Mouse (Mus musculus): ENCODE results near the gene Pnpla2. TPM values are rescaled to one million over a fixed set of nuclear protein-coding genes. Genes with fewer than 3 reads are reported as not detected.

Gene Pnpla2
- polyA plus RNA-seq, 1 experiment from 2014 or later, result 14.6 TPM

DNA sequence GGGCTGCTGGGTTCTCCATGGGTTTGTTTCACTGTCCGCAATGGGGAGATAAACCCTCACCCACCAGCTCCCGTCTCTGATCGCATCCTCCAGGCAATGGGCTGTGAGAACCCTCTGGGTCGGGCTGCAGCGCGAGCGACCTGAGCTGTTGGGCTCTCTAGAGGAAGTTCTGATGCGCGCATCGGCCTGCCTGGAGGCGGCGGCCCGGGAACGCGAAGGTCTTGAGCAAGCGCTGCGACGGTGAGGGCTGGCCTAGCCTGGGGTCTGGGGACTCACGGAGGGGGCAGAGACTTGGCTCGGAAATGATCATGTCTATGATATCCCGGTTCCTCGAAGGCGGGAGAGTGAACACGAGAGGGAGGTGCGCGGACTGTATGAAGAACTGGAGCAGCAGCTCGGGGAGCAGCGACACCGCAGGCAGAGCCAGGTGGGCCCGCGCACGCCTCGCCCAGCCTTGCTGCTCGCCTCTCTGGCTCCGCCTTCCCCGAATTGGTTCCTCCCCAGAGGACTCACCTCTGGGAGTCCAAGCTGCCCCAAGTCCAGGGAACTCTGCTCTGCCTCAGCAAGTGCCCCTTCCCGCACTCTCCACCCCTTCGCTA is 9.7 kb downstream of the Pnpla2 start:
- Histone ChIP-seq H3K9ac (peak overlapping the region; percentile 43), H3K36me3 (peaks cover 6% of the 10 kb centered on the region; the same call in 1 of the 2 replicates), H3K4me1 (peaks cover 49% of the 10 kb centered on the region), H3K27me3 (peaks cover 65% of the 10 kb centered on the region), H3K4me3 (peak overlapping the region; percentile 20), H3K4me2 (replicated peaks) (peak overlapping the region; percentile 44), H3K9me3 (no peaks in the 10 kb centered on the region), H3K27ac (0 out of 2 replicates have a peak overlapping the region, but pooled peaks have one; percentile 47)
- 4% methylated on average over 33 of the region's 38 CpGs for WGBS
- ATAC-seq (ENCODE audit: insufficient number of reproducible peaks, insufficient read depth, low FRiP score, low TSS enrichment), result no peak

DNA sequence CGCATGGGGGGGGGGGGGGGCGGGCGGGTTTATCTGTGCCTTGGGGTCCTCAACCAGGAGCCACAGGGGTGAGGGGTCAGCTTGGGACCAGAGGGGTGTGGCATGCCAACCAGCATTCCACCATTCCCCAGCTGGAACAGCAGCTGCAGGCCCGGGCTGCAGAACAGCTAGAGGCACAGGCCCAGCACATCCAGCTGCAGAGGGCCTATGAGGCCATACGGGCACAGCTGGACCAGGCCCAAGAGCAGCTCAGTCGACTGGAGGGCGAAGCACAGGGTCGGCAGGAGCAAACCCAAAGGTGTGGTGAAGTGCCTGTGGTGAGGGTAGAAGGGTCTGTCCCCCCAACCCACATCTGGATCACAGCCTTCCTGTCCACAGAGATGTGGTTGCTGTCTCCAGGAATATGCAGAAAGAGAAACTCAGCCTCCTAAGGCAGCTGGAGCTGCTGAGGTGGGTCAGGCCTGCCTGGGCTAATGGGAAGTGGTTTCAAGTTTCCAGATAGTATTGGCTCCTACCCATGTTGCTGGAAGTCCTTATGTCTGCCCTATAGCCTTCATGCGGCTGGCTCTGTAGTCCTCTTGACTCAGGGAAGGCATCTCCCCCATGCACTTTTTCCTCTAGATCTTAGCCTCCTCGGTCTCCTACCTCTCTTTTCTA is 10.5 kb downstream of the Pnpla2 start:
- 28% methylated on average over 10 of the region's 10 CpGs for WGBS
- Histone ChIP-seq H3K4me1 (peaks cover 54% of the 10 kb centered on the region), H3K36me3 (peaks cover 14% of the 10 kb centered on the region), H3K9ac (no peak overlapping the region), H3K27me3 (peaks cover 57% of the 10 kb centered on the region), H3K27ac (0 out of 2 replicates have a peak overlapping the region, but pooled peaks have one; percentile 47), H3K9me3 (no peaks in the 10 kb centered on the region), H3K4me3 (peak overlapping the region; percentile 20), H3K4me2 (replicated peaks) (peak overlapping the region; percentile 44)
- ATAC-seq (ENCODE audit: insufficient number of reproducible peaks, insufficient read depth, low FRiP score, low TSS enrichment), result no peak

DNA sequence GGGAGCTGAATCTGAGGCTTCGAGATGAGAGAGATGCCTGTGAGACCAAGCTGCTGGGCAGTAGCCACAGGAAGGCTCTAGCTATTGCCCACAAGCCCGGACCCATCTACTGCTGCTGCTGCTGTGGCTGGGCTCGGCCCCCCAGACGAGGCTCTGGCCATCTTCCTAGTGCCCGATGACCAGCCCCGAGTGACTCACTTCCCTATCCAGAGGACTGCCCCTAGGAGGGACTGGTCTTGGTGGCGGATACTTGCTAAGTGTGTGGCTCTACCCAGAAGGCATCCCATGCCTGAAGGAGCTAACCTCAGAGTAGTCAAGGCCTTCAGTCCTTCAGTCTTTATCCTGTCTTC is 11.0 kb downstream of the Pnpla2 start:
- H3K4me3 ChIP-seq, result no peak overlapping the region
- 74% methylated on average over 7 of the region's 7 CpGs for WGBS
- no peak overlapping the region for H3K27ac ChIP-seq
- peaks cover 19% of the 10 kb centered on the region for H3K36me3 ChIP-seq
- H3K4me2 ChIP-seq (replicated peaks), result no peak overlapping the region
- H3K27me3 ChIP-seq, result peaks cover 52% of the 10 kb centered on the region
- ATAC-seq (ENCODE audit: insufficient number of reproducible peaks, insufficient read depth, low FRiP score, low TSS enrichment), result no peak
- H3K9ac ChIP-seq, result no peak overlapping the region
- peaks cover 54% of the 10 kb centered on the region for H3K4me1 ChIP-seq
- no peaks in the 10 kb centered on the region for H3K9me3 ChIP-seq

DNA sequence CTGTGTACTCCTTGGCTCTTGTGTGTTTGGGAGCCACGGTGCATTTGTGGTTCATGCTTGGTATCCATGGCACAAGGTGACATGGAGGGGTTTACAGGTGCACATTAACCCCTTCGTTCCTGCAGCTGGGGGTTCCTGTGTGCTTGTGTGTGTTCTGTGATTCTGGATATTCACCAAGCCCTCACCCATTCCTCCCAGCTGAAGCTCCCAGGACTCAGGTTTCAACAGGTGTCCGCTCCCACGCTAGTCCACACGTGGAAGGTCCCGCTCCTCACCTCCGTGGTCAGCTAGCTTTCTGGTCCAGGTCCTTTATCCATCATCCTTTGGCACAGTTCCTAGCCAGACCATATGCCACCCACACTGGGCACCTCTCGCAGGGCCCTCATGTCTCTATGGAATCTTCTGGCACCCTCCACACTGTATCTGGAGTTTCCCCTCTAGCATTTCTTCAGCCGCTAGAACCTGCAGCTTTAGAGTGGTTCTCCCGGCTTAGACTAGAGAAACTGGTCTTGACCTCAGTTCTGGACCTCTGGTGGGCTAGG is 11.7 kb downstream of the Pnpla2 start:
- WGBS, result 61% methylated on average over 10 of the region's 10 CpGs
- peaks cover 45% of the 10 kb centered on the region for H3K27me3 ChIP-seq

DNA sequence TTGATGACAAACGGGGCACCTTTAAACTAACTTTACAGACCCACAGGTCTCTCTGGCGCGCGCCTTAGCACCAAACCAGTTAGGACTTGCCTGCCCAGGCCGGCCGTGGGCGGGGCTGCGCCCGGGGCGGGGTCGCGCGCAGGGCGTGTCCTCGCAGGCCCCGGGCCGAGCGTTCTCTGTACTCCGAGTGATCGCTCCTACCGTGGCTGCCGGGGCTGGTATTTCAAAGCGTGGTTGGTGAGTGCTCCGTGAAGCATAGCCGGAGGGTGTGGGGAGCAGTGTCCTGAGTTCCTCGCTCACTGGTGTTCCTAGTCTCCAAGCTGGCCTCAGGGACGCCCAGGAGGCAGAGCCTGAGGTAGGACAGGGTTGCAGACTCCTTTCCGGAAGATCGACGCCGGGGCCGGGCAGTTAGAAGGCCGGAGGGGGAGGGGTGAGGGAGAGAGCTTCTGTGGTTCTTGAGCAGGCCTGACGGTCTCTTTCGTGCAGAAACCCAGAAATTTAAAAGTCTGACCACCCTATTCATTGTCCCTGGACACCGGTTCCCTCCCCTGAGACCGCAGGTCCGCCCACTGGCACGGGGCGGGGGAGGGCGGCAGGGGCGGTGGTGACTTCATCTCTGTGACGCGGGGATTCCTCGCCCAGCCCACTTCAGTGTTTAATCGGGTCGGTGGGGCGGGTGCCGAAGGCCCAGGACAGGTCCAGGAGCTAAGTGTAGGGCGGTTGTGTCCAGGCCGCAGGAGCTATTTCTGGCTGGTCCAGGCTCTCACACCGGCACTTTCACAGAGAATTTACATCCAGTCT is 12.4 kb downstream of the Pnpla2 start, which contains the start of gene Cd151:
Cd151 (plus strand) TSS at position 163 of the 801 bp plus-strand sequence.
- peak within 1 kb of the TSS; percentile 75 for H3K4me3 ChIP-seq
- peak within 1 kb of the TSS; percentile 82 for H3K27ac ChIP-seq
- peak within 1 kb of the TSS; percentile 66 for H3K4me2 ChIP-seq (replicated peaks)
- no peaks in the 10 kb centered on the region for H3K9me3 ChIP-seq
- 1% methylated on average over 52 of the region's 52 CpGs for WGBS
- peak within 1 kb of the TSS; percentile 77 for H3K9ac ChIP-seq
- peak; percentile 70 for ATAC-seq (ENCODE audit: insufficient number of reproducible peaks, insufficient read depth, low FRiP score, low TSS enrichment)
- H3K27me3 ChIP-seq, result peaks cover 37% of the 10 kb centered on the region
- H3K36me3 ChIP-seq, result peaks cover 31% of the 10 kb centered on the region
- H3K4me1 ChIP-seq, result peaks cover 43% of the 10 kb centered on the region

More for the DNA sequence above, 11.7 kb downstream of the Pnpla2 start:
- Histone ChIP-seq H3K27ac (peak overlapping the region; percentile 82; the same call in 1 of the 2 replicates), H3K36me3 (peaks cover 25% of the 10 kb centered on the region), H3K4me3 (peak overlapping the region; percentile 75), H3K9ac (peak overlapping the region; percentile 77), H3K4me2 (replicated peaks) (peak overlapping the region; percentile 66), H3K4me1 (peaks cover 50% of the 10 kb centered on the region), H3K9me3 (no peaks in the 10 kb centered on the region)
- ATAC-seq (ENCODE audit: insufficient number of reproducible peaks, insufficient read depth, low FRiP score, low TSS enrichment), result no peak

DNA sequence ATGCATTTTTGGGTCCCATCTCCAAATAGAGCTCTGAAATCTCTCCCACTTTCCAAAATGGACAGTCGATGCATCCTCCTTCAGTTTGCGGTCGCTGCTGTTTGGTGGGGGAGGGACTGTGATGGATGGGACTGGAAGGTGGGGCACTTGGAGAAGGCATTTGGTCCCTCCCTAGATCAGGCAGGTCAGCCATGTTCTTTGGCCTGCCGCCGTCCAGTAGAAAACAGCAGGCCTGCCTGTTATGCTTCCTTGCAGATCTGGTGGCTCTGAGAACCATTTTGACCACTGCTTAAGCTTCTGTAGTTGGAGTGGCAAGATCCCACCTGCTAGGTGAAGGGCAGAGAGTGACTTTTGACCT is 13.1 kb downstream of the Pnpla2 start:
- H3K27me3 ChIP-seq, result peaks cover 30% of the 10 kb centered on the region
- peaks cover 36% of the 10 kb centered on the region for H3K36me3 ChIP-seq
- H3K27ac ChIP-seq, result peak overlapping the region; percentile 82
- H3K4me3 ChIP-seq, result peak overlapping the region; percentile 75
- H3K9ac ChIP-seq, result peak overlapping the region; percentile 77
- ATAC-seq (ENCODE audit: insufficient number of reproducible peaks, insufficient read depth, low FRiP score, low TSS enrichment), result no peak
- no peaks in the 10 kb centered on the region for H3K9me3 ChIP-seq
- WGBS, result 25% methylated on average over 5 of the region's 5 CpGs
- peak overlapping the region; percentile 66 for H3K4me2 ChIP-seq (replicated peaks)
- peaks cover 42% of the 10 kb centered on the region for H3K4me1 ChIP-seq

DNA sequence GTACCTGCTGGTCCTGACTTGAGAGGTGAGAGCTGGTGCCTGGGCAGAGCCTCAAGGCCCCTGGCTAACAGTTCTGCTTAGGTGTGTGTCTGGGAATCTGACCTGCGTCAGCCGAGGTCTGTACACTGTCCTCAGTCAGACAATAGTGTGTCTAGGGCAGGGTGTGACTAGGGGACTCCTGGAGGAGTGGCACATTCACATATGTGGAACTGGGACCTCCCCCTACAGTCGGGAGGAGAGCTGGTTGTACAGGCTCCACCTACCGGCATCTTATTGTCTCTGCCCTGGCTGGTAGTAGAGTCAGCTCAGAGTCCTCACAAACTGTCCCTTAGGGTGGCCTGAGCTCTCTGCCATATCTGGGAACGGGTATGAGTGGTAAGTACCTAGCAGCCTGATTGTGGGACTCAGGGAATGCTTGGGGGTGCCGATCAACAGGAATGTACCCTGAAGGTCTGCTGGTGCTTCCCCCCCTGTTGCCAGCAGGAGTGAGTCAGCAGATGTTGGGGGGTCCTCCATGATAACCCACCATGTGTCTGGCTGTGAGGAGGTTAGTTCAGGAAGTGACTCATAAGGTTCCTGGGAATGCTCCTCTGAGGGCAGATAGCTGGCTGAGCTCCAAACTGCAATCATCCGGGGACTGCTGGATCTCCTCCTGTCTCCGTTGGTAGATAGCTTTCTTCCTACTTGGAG is 13.7 kb downstream of the Pnpla2 start:
- H3K4me3 ChIP-seq, result peak overlapping the region; percentile 75
- H3K27me3 ChIP-seq, result peaks cover 25% of the 10 kb centered on the region
- H3K9ac ChIP-seq, result peak overlapping the region; percentile 77
- ATAC-seq (ENCODE audit: insufficient number of reproducible peaks, insufficient read depth, low FRiP score, low TSS enrichment), result peak; percentile 70
- H3K27ac ChIP-seq, result peak overlapping the region; percentile 82
- WGBS, result 14% methylated on average over 8 of the region's 8 CpGs
- peak overlapping the region; percentile 66 for H3K4me2 ChIP-seq (replicated peaks)
- H3K9me3 ChIP-seq, result no peaks in the 10 kb centered on the region
- H3K4me1 ChIP-seq, result peaks cover 45% of the 10 kb centered on the region
- peaks cover 36% of the 10 kb centered on the region for H3K36me3 ChIP-seq

DNA sequence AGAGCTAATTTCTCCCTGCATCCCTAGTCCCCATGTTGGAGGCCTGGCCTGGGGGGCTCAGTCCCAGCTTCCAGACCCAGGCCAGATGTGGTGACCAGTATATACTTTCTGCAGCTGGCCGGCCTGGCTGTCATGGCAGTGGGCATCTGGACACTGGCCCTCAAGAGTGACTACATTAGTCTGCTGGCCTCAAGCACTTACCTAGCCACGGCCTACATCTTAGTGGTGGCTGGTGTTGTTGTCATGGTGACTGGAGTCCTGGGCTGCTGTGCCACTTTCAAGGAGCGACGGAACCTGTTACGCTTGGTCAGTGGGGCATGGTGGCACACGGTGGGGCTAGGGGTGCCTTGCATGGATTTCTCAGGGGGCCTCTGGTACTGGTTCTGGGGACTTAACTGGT is 14.4 kb downstream of the Pnpla2 start:
- no peak for ATAC-seq (ENCODE audit: insufficient number of reproducible peaks, insufficient read depth, low FRiP score, low TSS enrichment)
- H3K4me3 ChIP-seq, result peak overlapping the region; percentile 75
- H3K4me1 ChIP-seq, result peaks cover 47% of the 10 kb centered on the region
- 83% methylated on average over 6 of the region's 6 CpGs for WGBS
- H3K9me3 ChIP-seq, result no peaks in the 10 kb centered on the region
- peaks cover 36% of the 10 kb centered on the region for H3K36me3 ChIP-seq
- peak overlapping the region; percentile 82; the same call in 1 of the 2 replicates for H3K27ac ChIP-seq
- peak overlapping the region; percentile 77 for H3K9ac ChIP-seq
- H3K4me2 ChIP-seq (replicated peaks), result peak overlapping the region; percentile 66
- peaks cover 18% of the 10 kb centered on the region for H3K27me3 ChIP-seq

DNA sequence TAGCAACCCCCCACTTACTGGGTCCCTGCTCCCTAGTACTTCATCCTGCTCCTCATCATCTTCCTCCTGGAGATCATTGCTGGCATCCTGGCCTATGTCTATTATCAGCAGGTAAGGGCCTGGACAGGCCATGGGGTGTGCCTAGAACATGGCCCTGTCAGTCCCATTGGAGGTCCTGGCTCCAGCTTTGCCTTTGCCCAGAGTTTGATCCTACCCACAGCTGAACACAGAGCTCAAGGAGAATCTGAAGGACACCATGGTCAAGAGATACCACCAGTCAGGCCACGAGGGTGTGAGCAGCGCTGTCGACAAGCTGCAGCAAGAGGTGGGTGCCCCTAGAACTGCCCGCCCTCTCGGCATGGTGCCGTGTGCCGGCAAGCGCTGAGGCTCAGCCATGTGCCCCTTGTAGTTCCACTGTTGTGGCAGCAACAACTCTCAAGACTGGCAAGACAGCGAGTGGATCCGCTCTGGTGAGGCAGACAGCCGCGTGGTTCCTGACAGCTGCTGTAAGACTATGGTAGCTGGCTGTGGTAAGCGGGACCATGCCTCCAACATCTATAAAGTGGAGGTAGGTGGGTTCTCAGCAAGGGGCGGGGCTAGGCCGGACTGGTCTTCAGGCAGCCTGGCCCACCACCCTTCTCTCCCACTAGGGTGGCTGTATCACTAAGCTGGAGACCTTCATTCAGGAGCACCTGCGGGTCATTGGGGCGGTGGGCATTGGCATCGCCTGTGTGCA is 15.1 kb downstream of the Pnpla2 start:
- Histone ChIP-seq H3K27me3 (peaks cover 11% of the 10 kb centered on the region), H3K4me1 (peaks cover 41% of the 10 kb centered on the region), H3K9me3 (no peaks in the 10 kb centered on the region), H3K36me3 (peaks cover 36% of the 10 kb centered on the region), H3K9ac (no peak overlapping the region), H3K4me2 (replicated peaks) (0 out of 2 replicates have a peak overlapping the region, but pooled peaks have one; percentile 66), H3K27ac (no peak overlapping the region), H3K4me3 (peak overlapping the region; percentile 75; the same call in 1 of the 2 replicates)
- no peak for ATAC-seq (ENCODE audit: insufficient number of reproducible peaks, insufficient read depth, low FRiP score, low TSS enrichment)
- WGBS, result 90% methylated on average over 18 of the region's 18 CpGs

DNA sequence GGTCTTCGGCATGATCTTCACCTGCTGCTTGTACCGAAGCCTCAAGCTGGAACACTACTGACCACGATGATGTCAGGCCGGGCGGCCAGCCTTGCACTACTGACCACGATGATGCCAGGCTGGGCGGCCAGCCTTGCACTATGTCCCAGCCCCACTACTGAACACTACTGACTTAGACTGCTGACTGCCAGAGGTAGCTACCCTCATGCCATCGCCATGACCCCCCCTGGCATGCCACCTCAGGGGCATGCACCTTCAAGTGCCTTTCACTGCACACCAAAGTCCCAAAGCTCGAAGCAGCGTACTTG is 15.6 kb downstream of the Pnpla2 start:
- Histone ChIP-seq H3K9me3 (no peaks in the 10 kb centered on the region), H3K4me2 (replicated peaks) (no peak overlapping the region), H3K36me3 (peaks cover 36% of the 10 kb centered on the region), H3K4me1 (peaks cover 37% of the 10 kb centered on the region), H3K4me3 (no peak overlapping the region), H3K9ac (no peak overlapping the region), H3K27me3 (peaks cover 6% of the 10 kb centered on the region), H3K27ac (no peak overlapping the region)
- WGBS, result 98% methylated on average over 10 of the region's 10 CpGs
- no peak for ATAC-seq (ENCODE audit: insufficient number of reproducible peaks, insufficient read depth, low FRiP score, low TSS enrichment)
